Mouse (Mus musculus): ENCODE data around the gene Vstm4. TPM values are rescaled to one million over a fixed set of nuclear protein-coding genes. Genes with fewer than 3 reads are reported as not detected.

The Vstm4 gene
- polyA plus RNA-seq, 1 experiment: 7.3 TPM

DNA sequence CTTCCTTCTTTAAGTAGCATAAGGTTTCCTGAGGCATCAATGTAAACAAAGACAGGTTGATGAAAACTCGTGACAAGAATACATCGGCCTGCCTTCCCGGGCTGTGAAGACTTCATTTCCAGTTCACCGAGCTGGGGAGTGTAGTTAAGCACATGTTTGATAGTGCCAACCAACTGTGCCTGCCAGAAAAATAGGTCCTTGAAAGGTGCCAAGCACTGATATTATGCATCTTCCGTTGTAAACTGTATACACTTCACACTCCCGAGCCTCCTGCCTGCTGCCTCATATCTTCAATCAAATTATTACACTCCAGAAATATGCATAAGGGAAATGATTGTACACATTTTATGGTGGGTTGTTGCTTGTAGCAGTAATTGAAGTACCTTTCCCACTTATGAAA lies 77.5 kb downstream of the Vstm4 start:
- DNase-seq (ENCODE audit: extremely low spot score in 1 of 2, low spot score in 1 of 2): no peak

DNA sequence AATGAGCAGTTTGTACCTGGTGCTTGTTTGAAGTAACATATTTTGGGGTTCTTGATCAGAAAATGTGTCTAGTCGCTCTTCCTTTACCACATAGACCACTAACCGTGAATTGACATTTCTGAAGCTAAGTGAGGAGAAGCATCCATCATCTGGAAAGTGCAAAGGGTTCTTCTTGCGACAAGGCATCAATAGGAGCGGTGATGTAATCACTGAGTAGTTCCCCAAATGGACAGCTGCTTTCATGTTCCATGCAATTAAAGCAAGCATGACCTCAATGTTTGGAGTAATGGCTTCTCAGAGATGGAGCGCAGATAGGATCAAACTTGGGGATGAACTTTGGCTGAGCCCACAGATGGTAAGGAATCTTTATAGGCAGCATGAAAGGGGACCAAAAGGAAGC lies 82.7 kb downstream of the Vstm4 start:
- DNase-seq (ENCODE audit: extremely low spot score in 1 of 2, low spot score in 1 of 2): no peak

DNA sequence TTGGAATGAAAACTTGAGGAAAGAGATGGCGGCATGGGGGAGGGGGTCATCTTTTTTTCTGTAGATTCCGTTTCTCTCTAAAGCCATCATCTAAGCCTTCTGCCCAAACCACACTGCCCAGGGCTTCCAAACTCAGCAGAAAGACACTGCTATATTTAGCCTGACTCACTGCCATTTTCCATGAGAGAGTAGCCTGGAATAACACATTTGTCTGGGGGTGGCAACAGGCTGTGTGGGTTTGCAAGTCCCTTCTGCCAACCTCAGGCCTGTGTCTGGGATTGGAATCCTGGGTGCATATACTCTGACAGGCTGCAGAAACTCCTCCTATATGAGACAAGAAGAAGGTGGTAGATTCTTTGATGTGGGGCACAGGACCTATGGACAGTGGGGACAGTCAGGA lies 91.0 kb downstream of the Vstm4 start:
- peak; percentile 67 to 71 for DNase-seq (ENCODE audit: extremely low spot score in 1 of 2, low spot score in 1 of 2)

DNA sequence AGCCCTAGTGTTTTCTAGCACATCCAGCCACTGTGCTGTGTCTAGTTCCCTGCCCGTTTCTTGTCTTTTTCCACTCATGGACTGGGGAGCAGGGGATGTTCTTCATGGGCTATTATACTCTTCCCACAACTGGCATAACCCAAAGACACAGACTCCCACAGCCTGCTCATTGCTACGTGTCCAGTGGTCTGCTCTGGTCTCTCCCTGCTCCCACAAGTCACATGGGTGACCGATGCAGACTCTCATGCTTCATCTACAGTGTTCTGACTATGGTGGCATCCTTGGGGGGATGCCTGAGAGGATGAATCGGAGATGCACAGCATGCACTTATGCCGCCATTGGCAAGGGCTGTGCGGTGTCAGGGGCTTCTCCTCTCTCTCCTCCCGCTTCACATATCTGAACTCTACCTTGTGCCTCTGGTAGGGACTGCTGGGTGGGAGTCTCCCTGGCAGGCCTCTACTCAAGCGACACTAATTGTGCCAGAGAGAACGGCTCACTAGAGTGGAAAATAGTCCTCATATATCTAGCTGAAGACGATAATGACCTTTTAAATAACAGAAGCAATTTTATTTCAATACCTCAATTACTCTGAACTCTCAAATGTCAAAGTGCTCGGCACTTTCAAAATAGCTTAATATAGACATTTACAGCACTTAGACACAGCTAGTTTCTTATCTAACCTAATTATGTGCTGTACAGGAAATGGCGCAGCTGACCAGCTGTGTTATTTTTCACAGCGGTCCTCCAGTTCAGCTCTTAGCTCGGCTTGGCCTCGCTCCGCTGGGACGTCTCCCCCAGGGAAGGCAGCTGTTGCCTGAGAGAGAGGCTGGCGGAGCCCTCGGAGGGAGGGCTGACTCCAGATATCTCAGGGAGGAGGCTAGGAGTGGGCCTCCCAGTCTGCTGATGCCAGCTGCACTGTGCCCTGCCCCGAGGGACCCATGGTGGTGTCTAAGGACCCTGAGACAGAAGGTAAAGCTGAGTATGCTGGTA lies 94.1 kb downstream of the Vstm4 start:
- no peak for DNase-seq (ENCODE audit: extremely low spot score in 1 of 2, low spot score in 1 of 2)

DNA sequence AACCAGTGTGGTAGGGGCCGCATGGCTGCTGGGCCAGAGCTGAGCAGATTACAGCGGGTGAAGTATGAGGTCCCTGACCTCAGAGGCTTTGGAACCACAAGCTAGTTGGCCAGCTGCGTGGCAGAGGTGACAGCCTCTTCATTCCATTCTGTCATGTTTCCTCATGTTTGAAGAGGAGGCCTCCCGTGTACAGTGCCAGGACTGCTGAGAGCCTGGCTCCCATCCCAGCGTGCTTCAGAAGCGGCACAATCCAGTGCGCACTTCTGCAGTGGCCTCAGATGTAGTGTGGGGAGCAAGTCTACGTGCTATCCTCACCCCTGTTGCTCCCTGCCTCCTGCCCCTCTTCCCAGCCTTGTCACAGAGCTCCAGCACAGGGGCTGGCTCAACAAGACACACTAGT lies 99.9 kb downstream of the Vstm4 start:
- peak in 1 of 2 experiments; percentile 26 for DNase-seq (ENCODE audit: extremely low spot score in 1 of 2, low spot score in 1 of 2)

DNA sequence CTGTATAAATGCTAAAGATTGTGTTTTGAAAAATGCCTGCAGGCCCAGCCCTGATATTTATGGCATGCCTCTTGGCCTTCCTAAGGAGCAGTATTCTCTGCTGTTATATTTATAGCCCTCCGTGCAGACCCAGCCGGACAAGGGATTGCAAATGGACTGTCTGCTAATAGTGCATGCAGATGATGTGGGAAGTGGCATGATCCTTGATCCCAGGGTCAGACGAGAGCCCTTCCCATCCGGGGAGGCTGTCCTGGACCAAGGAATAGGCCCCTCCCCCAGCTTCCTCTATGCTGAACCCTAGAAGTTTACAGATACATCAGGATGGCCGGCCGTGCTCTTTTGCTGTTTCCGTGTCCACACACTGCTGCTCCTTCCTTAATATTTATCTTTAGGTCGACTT lies 102.1 kb downstream of the Vstm4 start:
- DNase-seq (ENCODE audit: extremely low spot score in 1 of 2, low spot score in 1 of 2): no peak

DNA sequence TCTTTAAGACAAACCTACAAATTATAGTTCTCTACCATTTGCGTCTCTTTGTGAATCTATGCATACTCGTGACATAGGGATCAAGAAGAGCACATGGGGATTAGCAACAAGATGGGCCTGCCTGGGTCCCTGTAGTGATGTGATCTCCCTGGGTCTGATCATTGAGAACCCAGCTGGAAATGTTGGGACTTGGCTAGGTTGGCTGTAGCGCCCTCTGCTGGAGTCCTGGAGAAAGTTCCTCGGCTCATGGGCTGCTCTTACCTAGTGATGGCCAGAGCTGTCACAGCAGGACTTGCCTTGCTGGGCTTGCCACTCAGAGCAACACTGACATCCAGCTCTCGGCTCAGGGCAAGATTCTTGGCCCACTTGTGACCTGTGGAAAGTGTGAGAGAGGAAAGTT lies 103.9 kb downstream of the Vstm4 start:
- peak; percentile 14 to 82 for DNase-seq (ENCODE audit: extremely low spot score in 1 of 2, low spot score in 1 of 2)

DNA sequence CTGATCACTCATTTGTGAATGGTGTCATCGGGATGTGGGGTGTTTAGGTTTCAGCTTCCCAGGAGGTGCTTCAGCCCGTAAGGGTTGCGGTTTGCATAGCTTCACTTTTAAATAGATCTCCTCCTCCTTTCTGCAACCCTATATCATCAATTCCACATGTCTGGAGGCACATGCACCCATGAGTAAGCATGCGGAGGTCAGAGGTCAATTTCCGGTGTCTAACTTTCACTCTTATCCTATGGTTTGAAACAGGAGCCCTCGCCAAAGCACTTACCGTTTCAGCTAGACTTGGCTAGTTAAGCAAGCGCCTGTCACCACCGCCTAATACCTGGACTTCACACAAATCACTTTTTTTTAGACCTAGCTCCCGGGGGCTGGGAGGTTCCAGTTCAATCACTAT lies 108.2 kb downstream of the Vstm4 start:
- no peak for DNase-seq (ENCODE audit: extremely low spot score in 1 of 2, low spot score in 1 of 2)

DNA sequence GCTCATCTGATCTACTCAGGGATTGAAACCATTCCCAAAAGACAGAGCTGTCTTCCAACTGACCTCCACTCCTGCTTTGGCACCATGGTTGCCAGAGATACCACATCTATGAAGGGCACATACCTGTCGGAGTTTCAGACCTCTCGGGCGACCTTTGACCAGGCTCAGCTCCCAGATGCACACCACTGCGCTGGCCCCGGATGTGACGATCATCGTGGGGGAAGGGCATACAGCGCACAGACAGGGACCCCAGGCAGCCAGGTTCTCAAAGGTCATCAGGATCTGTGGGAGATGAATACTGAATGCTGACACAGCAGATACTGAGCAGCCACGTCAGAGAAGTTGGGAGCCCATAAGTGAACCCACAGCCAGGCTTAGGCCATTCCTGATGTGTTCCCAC lies 114.1 kb downstream of the Vstm4 start:
- DNase-seq (ENCODE audit: extremely low spot score in 1 of 2, low spot score in 1 of 2): no peak

DNA sequence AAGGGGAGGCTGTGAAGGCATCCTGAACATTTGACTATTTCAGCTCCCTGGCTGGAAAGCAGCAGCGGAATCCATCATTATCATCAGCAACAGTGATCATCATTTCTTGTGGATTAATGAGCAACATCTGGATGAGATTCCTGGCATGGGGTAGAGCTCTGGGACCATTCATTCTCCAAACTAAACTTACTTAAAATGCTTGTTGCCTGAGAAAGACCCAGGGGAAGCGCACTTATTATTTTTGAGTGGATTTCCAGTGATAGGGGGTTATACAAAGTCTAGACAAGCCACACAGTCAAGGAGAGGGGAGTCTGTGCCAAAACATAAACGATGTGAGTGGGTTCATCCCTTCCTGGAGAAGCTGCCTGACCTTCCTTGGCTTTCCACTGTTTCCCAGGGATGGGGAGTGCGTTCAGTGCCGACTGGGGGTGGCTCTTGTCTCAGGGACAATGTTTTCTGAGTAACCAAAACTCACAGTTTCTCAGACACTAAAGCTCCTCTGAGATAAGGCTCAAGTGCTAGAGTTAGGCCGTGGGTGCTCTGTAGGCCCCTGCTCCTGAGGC lies 127.7 kb downstream of the Vstm4 start:
- no peak for DNase-seq (ENCODE audit: extremely low spot score in 1 of 2, low spot score in 1 of 2)

DNA sequence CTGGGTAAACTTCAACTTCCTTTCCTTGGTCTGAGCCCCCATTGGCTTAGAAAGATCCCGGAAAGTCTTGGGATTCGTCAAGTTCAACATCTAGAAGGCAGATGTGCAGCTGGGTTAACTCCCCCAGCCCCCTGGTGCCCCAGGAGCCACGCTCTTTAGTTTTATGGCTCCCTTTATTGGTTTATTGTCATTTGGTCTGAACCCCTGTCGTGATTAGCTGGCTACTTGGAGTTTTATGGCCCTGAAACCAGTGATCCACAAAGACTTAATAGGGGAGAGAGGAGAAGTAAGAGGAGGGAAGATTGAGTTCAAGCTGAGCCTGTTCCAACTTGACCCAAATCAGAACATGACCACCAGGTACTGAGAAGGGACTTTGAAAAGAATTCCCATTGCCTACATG lies 130.1 kb downstream of the Vstm4 start:
- no peak for DNase-seq (ENCODE audit: extremely low spot score in 1 of 2, low spot score in 1 of 2)

Other genes starting within 250 kb of the Vstm4 start
- 0.08 and 0.11 TPM in 2 replicates for gene 3425401B19Rik, start 171.5 kb upstream of the Vstm4 start, polyA plus RNA-seq (2012; rRNA removed)
- 1.4 TPM in 2 replicates for gene Tmem273, start 70.8 kb upstream of the Vstm4 start, polyA plus RNA-seq (2012; rRNA removed)
- gene Fam170b, start 22.8 kb upstream of the Vstm4 start, polyA plus RNA-seq (2012; rRNA removed): not detected in 2 replicates
- gene Lrrc18, start 134.6 kb downstream of the Vstm4 start, polyA plus RNA-seq (2012; rRNA removed): 0.61 and 1.3 TPM in 2 replicates

All from frontal cortex, adult 2 months (tissue).